Mouse (Mus musculus) kidney, postnatal 0 days (tissue): ENCODE results near the gene Iqsec1. TPM values are rescaled to one million over a fixed set of nuclear protein-coding genes. Genes with fewer than 3 reads are reported as not detected.

Source experiments
- ATAC-seq: fragments of 200-750 bp; cut with Nextera tagmentation; replicated peaks from 2 replicates; pipeline ENCODE4 v1.8.0; 2017; ENCODE audit warnings: low read depth, moderate number of reproducible peaks, moderate TSS enrichment, moderate library complexity; ENCODE audit not compliant: low FRiP score
- DNase-seq: peaks from one replicate; pipeline ENCODE4 v3.0.0-alpha.2; 2016; ENCODE audit warnings: low spot score
- H3K27ac ChIP-seq: fragments of 300-500 bp; sonication (generic); 2 replicates; pipeline ENCODE4 v1.5.1; 2014; ENCODE audit warnings: mild to moderate bottlenecking
- H3K27me3 ChIP-seq: fragments of 300-500 bp; sonication (generic); 2 replicates; pipeline ENCODE4 v1.6.1; 2014; ENCODE audit warnings: low read length, mixed read lengths; ENCODE audit not compliant: insufficient read depth
- H3K36me3 ChIP-seq: fragments of 300-500 bp; sonication (generic); 2 replicates; pipeline ENCODE4 v1.6.1; 2014; ENCODE audit warnings: low read length, mixed read lengths; ENCODE audit not compliant: insufficient read depth
- H3K4me1 ChIP-seq: fragments of 300-500 bp; sonication (generic); replicated peaks from 2 replicates; pipeline ENCODE4 v1.6.1; 2014; ENCODE audit warnings: antibody characterized with exemption, low read length, mixed read lengths; ENCODE audit not compliant: insufficient read depth
- H3K4me2 ChIP-seq: fragments of 300-500 bp; sonication (generic); 2 replicates; pipeline ENCODE4 v1.6.1; 2014; ENCODE audit warnings: mild to moderate bottlenecking, low read length, moderate library complexity, mixed read lengths
- H3K4me3 ChIP-seq: fragments of 300-500 bp; sonication (generic); replicated peaks from 2 replicates; pipeline ENCODE4 v1.5.1; 2014; ENCODE audit warnings: low read depth, low read length
- H3K9ac ChIP-seq: fragments of 300-500 bp; sonication (generic); 2 replicates; pipeline ENCODE4 v1.6.1; 2014; ENCODE audit warnings: low read depth, low read length
- H3K9me3 ChIP-seq: fragments of 300-500 bp; sonication (generic); replicated peaks from 2 replicates; pipeline ENCODE4 v1.6.1; 2016; ENCODE audit warnings: low read length, inconsistent platforms, mixed read lengths
- CTCF ChIP-seq: IDR thresholded peaks from 2 replicates; pipeline ENCODE4 v1.5.1; 2016; ENCODE audit warnings: antibody characterized with exemption, low read depth, mild to moderate bottlenecking, moderate library complexity
- WGBS: fragments of 180-500 bp; shearing (Covaris S2); extraction: QIAGEN DNeasy Blood & Tissue Kit; methylation state at CpG from one replicate; pipeline ENCODE4 v1.1.7; 2014; 5-methylcytosine and 5-hydroxymethylcytosine counted together
- polyA plus RNA-seq: library from polyadenylated mRNA; unstranded; fragments of >200 nt; fragmentation: Nextera tagmentation; extraction: Ambion mirVana; gene quantifications from 2 replicates; pipeline ENCODE4 v1.2.1, GENCODE M21; 2015

The Iqsec1 gene
- polyA plus RNA-seq, 1 experiment from 2014 or later: 12.3 TPM

DNA sequence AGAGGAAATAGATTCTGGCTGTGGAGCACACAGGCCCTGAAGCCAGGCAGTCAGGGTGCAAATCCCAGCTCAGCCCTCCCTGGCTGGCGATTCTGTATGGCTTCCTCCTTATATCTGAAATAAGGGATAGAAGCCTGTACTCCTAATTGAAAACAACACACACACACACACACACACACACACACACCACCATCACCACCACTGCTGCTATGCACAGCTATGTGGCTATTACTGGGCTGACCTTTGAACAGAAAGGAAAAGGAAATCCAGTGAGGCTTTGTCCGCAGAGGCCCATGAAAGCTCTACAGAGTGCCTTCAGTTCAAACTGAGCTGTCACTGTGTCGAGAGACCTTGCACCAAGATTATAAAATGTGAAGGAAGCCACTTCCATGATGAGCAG, 276.4 kb downstream of the Iqsec1 start:
- no peak for TF ChIP-seq CTCF
- Histone ChIP-seq H3K9ac (no peak overlapping the region), H3K9me3 (no peaks in the 10 kb centered on the region), H3K27me3 (no peaks in the 10 kb centered on the region), H3K4me1 (peaks cover 43% of the 10 kb centered on the region), H3K27ac (peak overlapping the region; percentile 64), H3K36me3 (no peaks in the 10 kb centered on the region), H3K4me2 (0 out of 2 replicates have a peak overlapping the region, but pooled peaks have one; percentile 3), H3K4me3 (no peak overlapping the region)
- WGBS: 31% methylated on average over 3 of the region's 3 CpGs
- DNase-seq: no peak
- ATAC-seq: no peak

DNA sequence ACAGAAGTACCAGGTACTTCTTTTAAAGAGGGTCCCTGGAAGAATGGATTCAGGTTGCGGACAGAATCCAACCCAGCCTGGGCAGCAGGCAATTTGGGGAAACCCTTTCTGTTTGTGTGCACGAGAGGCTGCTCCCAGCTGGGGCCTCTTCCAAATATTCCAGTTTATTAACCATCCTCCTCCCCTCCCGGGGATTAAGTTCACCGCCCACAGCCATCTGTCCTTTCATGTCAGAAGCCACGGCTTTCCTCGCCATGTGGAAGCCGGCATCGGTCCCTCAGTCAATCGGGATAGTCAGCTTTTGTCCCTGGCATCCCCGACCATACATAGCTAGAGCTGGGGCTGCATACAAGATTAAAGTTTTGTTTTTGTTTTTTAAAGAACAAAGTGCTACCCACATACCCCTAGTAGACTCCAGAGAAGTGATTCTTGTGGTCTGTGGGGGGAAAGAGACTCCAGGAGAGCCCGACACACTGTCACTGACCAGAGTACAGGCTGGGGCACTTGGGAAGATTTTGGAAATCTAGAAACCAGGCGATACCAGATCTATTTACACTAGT, 276.9 kb downstream of the Iqsec1 start:
- no peak for ATAC-seq
- no peak for DNase-seq
- Histone ChIP-seq H3K36me3 (no peaks in the 10 kb centered on the region), H3K4me3 (no peak overlapping the region), H3K9me3 (no peaks in the 10 kb centered on the region), H3K9ac (no peak overlapping the region), H3K27me3 (no peaks in the 10 kb centered on the region), H3K4me2 (no peak overlapping the region), H3K4me1 (peaks cover 43% of the 10 kb centered on the region), H3K27ac (peak overlapping the region; percentile 64; the same call in 1 of the 2 replicates)
- 39% methylated on average over 12 of the region's 12 CpGs for WGBS
- no peak for TF ChIP-seq CTCF

DNA sequence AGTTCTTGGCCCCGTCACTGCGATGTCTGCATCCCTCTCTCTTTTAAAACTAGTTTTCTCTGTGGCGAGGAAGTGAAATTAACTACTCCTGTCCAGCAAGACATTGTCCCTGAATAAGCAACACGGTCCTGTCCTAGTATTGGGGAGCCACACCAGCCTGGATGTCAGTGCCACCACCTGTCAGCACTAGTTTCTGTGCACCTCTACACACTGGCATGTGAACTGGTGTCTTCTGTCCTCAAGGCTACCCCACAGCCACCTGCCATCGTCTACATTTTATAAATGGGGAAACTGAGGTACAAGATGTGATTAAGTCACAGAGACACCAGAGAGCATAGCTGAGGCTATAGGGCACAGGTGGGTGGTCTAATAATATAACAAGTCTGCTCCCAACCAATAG, 277.7 kb downstream of the Iqsec1 start:
- no peak overlapping the region for H3K4me3 ChIP-seq
- no peaks in the 10 kb centered on the region for H3K27me3 ChIP-seq
- H3K4me1 ChIP-seq: peaks cover 43% of the 10 kb centered on the region
- ATAC-seq (no peak), DNase-seq (no peak)
- no peaks in the 10 kb centered on the region for H3K36me3 ChIP-seq
- H3K9me3 ChIP-seq: no peaks in the 10 kb centered on the region
- no peak overlapping the region for H3K4me2 ChIP-seq
- H3K27ac ChIP-seq: no peak overlapping the region
- no peak overlapping the region for H3K9ac ChIP-seq
- no peak for TF ChIP-seq CTCF
- WGBS: 81% methylated on average over 5 of the region's 5 CpGs

DNA sequence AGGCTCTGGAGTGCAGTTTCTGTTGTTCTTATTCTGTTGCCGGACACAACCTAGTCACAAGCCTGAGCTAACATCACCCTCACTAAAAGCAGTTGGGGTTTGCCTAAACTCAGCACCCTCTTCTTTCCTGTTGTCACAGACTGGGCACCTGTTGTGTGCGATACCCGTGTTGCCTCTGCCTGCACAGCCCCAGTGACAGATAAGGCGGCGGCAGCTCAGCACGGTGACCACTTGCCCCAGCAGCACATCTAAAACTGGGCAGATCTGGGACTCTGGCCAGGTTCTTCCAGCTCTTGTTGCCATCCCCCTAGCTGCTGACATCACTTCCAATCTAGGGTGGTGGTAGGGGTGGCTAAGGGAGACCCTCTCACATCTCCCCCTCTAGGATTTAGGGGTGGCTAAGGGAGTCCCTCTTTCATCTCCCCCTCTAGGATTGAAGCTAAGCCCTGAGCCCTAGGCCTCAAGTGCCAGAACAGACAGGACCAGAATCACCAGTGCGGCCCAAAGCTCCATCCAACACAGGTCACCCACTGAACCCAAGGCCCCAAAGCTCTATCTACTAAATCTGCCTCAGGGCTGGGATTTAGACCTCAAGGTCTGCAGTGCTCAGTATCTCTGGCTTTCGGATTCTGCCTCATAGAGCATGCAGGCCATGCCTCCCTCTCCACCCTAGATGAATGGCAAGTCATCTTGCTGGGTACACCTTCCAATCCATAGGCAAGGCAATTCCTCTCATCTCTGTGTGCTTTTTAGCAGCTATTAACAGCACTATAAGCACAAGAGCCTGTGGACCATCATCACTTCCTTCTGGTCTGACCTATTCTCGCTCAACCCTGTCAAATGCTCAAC, 278.3 kb downstream of the Iqsec1 start:
- Histone ChIP-seq H3K4me1 (peaks cover 36% of the 10 kb centered on the region), H3K9me3 (no peaks in the 10 kb centered on the region), H3K9ac (no peak overlapping the region), H3K27me3 (no peaks in the 10 kb centered on the region), H3K4me3 (no peak overlapping the region), H3K4me2 (no peak overlapping the region), H3K36me3 (no peaks in the 10 kb centered on the region), H3K27ac (no peak overlapping the region)
- DNase-seq (no peak), ATAC-seq (no peak)
- 89% methylated on average over 9 of the region's 9 CpGs for WGBS
- no peak for TF ChIP-seq CTCF

DNA sequence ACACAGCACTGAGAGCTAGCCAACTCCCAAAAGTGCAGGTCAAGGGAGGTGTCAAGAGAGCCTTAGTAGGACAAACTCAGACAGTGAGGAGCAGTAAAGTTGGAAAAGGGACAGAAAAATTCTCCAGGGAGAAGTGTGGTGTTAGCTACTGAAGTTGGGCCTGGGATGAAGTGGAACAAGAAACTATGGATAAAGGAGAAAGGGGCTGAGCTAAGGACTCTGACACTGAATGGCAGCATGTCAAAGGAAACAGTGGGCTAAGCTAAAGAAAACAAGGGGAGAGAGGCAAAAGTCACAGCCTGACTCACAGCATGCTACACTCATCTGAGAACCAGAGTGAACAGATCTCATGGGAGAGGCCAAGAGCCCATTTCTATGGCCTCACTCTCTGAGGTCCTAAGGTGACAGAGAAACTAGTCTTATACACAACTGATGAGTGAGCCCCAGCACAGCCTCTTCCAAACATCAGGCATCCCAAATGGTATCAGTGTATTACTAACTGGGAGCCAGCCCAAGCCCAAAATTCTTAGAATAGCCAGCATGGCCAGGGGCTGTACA, 280.3 kb downstream of the Iqsec1 start:
- H3K27ac ChIP-seq: no peak overlapping the region
- ATAC-seq (no peak), DNase-seq (no peak)
- TF ChIP-seq CTCF: no peak
- no peak overlapping the region for H3K4me2 ChIP-seq
- H3K9ac ChIP-seq: no peak overlapping the region
- H3K27me3 ChIP-seq: no peaks in the 10 kb centered on the region
- H3K4me1 ChIP-seq: peaks cover 39% of the 10 kb centered on the region
- H3K36me3 ChIP-seq: no peaks in the 10 kb centered on the region
- no peak overlapping the region for H3K4me3 ChIP-seq
- H3K9me3 ChIP-seq: no peaks in the 10 kb centered on the region

DNA sequence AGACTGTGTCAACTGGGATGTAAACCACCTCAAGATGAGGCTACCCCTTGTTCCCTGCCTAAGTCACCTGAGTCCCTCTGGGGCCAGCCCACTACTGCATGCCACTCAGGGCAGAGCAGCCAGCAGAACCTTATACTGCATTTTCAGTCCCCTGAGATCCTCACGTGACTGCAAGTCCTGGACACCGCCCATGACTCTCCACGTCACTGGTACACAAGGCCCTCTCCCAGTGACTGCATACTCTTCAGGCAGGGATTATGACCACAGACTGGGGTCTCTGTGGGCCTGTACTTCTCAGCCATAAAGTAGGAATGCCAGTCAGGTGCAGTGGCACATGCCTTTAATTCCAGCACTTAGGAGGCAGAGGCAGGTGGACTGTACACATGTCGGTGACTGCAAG, 281.3 kb downstream of the Iqsec1 start:
- WGBS: 73% methylated on average over 4 of the region's 4 CpGs
- H3K4me3 ChIP-seq: no peak overlapping the region
- H3K27ac ChIP-seq: no peak overlapping the region
- H3K9ac ChIP-seq: no peak overlapping the region
- no peaks in the 10 kb centered on the region for H3K27me3 ChIP-seq
- TF ChIP-seq CTCF: no peak
- no peaks in the 10 kb centered on the region for H3K36me3 ChIP-seq
- DNase-seq (no peak), ATAC-seq (no peak)
- no peaks in the 10 kb centered on the region for H3K9me3 ChIP-seq
- H3K4me1 ChIP-seq: peaks cover 41% of the 10 kb centered on the region
- no peak overlapping the region for H3K4me2 ChIP-seq
